Mouse (Mus musculus): ENCODE measurements around the gene Xpo5. TPM values are rescaled to one million over a fixed set of nuclear protein-coding genes. Genes with fewer than 3 reads are reported as not detected.

The Xpo5 gene
- total and polyA plus RNA-seq, 2 experiments from 2014 or later, result 11.7 to 28.9 TPM

DNA sequence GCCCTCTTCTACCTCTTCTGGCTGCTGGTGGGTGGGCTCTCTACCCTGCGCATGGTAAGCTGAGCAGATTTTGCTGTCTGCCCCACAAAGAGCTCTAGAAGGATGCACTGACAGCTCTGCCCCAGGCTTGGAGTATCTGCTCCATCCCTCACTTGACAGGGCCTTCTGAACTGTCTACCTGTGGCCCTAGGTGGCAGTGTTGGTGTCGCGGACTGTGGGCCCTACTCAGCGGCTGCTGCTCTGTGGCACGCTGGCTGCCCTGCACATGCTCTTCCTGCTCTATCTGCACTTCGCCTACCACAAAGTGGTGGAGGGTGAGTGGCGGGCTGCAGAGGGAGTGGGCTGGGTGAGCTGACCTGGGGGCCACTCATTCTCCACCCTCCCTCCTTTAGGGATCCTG, 48.6 kb downstream of the Xpo5 start:
- Histone ChIP-seq H3K4me2 (ENCODE audit: low read depth, low read length) (no peak overlapping the region), H3K4me3 (ENCODE audit: low read depth, low read length) (no peak overlapping the region), H3K4me1 (ENCODE audit: control insufficient read depth, insufficient read depth) (peaks cover 22% of the 10 kb centered on the region), H3K9ac (replicated peaks; ENCODE audit: low read depth, low read length) (no peak overlapping the region), H3K27ac (ENCODE audit: low read depth) (no peak overlapping the region), H3K36me3 (replicated peaks; ENCODE audit: control insufficient read depth, insufficient read depth, low read length) (peaks cover 31% of the 10 kb centered on the region), H3K27me3 (ENCODE audit: control insufficient read depth, insufficient read depth, low read length) (peaks cover 15% of the 10 kb centered on the region), H3K9me3 (replicated peaks; ENCODE audit: control insufficient read depth, low read length) (no peaks in the 10 kb centered on the region)
- ATAC-seq (ENCODE audit: insufficient read depth, low read depth) (no peak), DNase-seq (ENCODE audit: low spot score) (no peak)
- TF ChIP-seq EP300 (IDR thresholded peaks at IDR 0.05; ENCODE audit: low read depth), result no peak
- no peak for TF ChIP-seq CTCF (IDR thresholded peaks at IDR 0.05; ENCODE audit: low read depth)
- 71% methylated on average over 7 of the region's 7 CpGs for WGBS

DNA sequence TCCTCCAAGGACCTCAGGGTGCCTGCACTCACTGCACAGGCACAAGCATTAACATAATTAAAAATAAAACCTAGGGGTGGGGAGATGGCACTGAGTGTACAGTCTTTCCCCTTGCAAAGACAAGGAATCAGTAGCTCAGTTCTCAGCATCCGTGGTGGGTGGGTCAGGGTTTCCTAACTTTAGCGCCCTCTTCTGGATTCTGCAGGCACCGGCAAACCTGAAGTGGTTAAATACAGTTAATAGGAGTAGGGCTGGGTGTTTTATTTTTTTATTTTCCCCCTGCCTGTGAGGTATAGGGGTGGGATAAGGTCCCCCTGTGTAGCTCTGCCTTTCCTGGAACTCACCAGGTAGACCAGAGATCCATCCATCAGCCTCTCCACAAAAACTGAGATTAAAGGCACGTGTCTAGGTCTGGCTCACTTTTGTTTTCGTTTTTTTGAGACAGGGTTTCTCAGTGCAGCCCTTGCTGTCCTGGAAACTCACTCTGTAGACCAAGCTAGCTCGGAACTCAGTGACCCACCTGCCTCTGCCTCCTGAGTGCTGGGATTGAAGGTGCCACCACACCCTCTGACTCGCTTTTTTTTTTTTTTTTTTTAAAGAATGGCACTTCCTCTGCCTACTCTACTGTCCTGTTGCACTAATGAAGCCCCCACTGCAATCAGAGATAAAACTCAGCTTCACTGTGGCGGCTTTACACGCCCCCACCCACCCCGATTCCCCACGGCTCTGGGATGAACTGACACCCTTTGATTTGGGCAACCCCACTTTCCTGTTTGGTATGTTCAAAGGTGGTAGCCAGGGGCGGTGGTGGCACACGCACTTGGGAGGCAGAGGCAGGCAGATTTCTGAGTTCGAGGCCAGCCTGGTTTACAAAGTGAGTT, 50.2 kb downstream of the Xpo5 start:
- Histone ChIP-seq H3K4me3 (ENCODE audit: low read depth, low read length) (peak overlapping the region; percentile 72; the same call in 1 of the 2 replicates), H3K36me3 (replicated peaks; ENCODE audit: control insufficient read depth, insufficient read depth, low read length) (peaks cover 37% of the 10 kb centered on the region), H3K4me1 (ENCODE audit: control insufficient read depth, insufficient read depth) (peaks cover 15% of the 10 kb centered on the region), H3K9me3 (replicated peaks; ENCODE audit: control insufficient read depth, low read length) (no peaks in the 10 kb centered on the region), H3K27me3 (ENCODE audit: control insufficient read depth, insufficient read depth, low read length) (peaks cover 15% of the 10 kb centered on the region), H3K27ac (ENCODE audit: low read depth) (no peak overlapping the region), H3K9ac (replicated peaks; ENCODE audit: low read depth, low read length) (no peak overlapping the region), H3K4me2 (ENCODE audit: low read depth, low read length) (peak overlapping the region; percentile 100)
- TF ChIP-seq EP300 (IDR thresholded peaks at IDR 0.05; ENCODE audit: low read depth), result no peak
- peak; percentile 38; the same call in 1 of the 2 replicates for TF ChIP-seq CTCF (IDR thresholded peaks at IDR 0.05; ENCODE audit: low read depth)
- no peak for ATAC-seq (ENCODE audit: insufficient read depth, low read depth)
- DNase-seq (ENCODE audit: low spot score), result no peak
- 52% methylated on average over 14 of the region's 14 CpGs for WGBS

DNA sequence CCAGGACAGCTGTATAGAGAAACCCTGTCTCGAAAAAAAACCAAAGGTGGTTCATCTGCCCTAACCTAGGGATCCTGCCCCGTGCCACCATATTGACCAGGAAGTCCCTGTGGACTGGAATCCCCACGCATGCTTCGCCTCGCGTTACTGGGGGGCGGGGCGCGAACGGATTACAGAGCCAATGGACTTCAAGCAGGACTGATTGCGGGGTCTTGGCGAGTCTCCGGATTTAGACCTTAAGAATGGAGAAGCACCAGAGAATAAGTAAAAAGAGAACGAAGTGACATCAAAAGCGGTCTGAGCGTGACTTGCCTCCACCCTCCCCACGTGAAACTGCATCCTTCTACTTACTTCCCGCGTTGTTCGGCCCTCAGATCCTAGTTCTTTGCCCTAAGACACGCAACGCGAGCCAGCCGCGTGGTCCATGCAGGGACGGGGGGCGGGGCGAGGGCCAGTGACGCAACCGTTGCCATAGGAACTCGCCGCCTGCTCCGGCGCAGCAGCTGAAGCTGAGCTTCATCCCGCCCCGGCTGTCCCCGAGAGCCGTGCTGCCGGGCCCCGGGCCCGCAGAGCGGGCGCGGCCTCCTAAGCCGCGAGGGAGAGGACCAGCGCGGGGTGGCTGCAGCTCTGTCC, 51.0 kb downstream of the Xpo5 start, which contains the start of gene Lrrc73:
Lrrc73 (plus strand) TSS at position 80 of the 633 bp plus-strand sequence.
- H3K4me2 ChIP-seq (ENCODE audit: low read depth, low read length), result peak within 1 kb of the TSS; percentile 100
- peaks cover 44% of the 10 kb centered on the region for H3K36me3 ChIP-seq (replicated peaks; ENCODE audit: control insufficient read depth, insufficient read depth, low read length)
- TF ChIP-seq CTCF (IDR thresholded peaks at IDR 0.05; ENCODE audit: low read depth) (no peak), EP300 (IDR thresholded peaks at IDR 0.05; ENCODE audit: low read depth) (no peak)
- 3% methylated on average over 48 of the region's 48 CpGs for WGBS
- peak; percentile 79 for ATAC-seq (ENCODE audit: insufficient read depth, low read depth)
- peak within 1 kb of the TSS; percentile 42; the same call in 1 of the 2 replicates for H3K9ac ChIP-seq (replicated peaks; ENCODE audit: low read depth, low read length)
- peak within 1 kb of the TSS; percentile 72 for H3K4me3 ChIP-seq (ENCODE audit: low read depth, low read length)
- DNase-seq (ENCODE audit: low spot score), result peak; percentile 75
- no peak within 1 kb of the TSS for H3K27ac ChIP-seq (ENCODE audit: low read depth)
- peaks cover 15% of the 10 kb centered on the region for H3K4me1 ChIP-seq (ENCODE audit: control insufficient read depth, insufficient read depth)
- peaks cover 15% of the 10 kb centered on the region for H3K27me3 ChIP-seq (ENCODE audit: control insufficient read depth, insufficient read depth, low read length)
- no peaks in the 10 kb centered on the region for H3K9me3 ChIP-seq (replicated peaks; ENCODE audit: control insufficient read depth, low read length)

DNA sequence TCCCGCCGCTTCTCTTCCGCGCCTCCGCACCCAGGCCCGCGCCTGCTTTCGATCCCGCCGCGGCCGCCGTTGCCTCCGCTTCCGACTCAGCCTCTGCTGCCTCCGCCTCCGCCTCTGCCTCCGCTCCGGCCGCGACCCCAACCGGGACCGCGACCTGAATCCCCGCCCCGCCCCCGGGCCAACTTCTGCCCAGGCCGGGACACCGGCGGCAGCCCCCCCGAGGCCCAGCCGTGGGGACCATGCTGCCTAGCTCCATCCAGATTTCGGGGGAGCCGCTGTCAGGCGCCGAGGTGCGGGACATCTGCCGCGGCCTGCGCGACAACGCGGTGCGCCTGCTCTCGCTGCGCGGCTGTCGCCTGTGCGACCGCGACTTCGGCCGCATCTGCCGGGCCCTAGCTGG, 51.5 kb downstream of the Xpo5 start:
- TF ChIP-seq EP300 (IDR thresholded peaks at IDR 0.05; ENCODE audit: low read depth) (no peak), CTCF (IDR thresholded peaks at IDR 0.05; ENCODE audit: low read depth) (no peak)
- Histone ChIP-seq H3K36me3 (replicated peaks; ENCODE audit: control insufficient read depth, insufficient read depth, low read length) (peaks cover 50% of the 10 kb centered on the region), H3K4me3 (ENCODE audit: low read depth, low read length) (peak overlapping the region; percentile 72), H3K27me3 (ENCODE audit: control insufficient read depth, insufficient read depth, low read length) (peaks cover 15% of the 10 kb centered on the region), H3K9ac (replicated peaks; ENCODE audit: low read depth, low read length) (peak overlapping the region; percentile 42; the same call in 1 of the 2 replicates), H3K27ac (ENCODE audit: low read depth) (no peak overlapping the region), H3K4me2 (ENCODE audit: low read depth, low read length) (peak overlapping the region; percentile 100), H3K4me1 (ENCODE audit: control insufficient read depth, insufficient read depth) (peaks cover 13% of the 10 kb centered on the region), H3K9me3 (replicated peaks; ENCODE audit: control insufficient read depth, low read length) (no peaks in the 10 kb centered on the region)
- WGBS, result 1% methylated on average over 47 of the region's 54 CpGs
- ATAC-seq (ENCODE audit: insufficient read depth, low read depth) (peak; percentile 9; the same call in 1 of the 2 replicates), DNase-seq (ENCODE audit: low spot score) (no peak)

DNA sequence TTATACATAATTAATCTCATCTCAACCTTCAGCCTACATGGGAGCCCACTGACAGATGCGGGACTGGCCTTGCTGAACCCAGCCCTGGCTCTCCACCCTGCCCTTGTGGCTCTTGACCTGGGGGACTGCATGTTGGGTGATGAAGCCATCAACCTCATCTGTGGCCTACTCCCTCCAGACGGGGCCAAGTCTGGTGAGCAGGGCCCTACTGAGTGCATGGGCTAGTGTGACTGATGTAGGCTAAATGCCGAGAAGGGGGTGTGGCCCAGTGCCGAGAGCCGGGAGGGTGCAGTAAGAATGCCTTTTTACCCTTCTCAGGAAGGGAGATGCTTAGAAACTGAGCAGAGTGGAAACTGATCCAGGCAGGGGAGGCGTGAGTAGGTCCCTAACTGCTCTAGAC, 52.6 kb downstream of the Xpo5 start:
- TF ChIP-seq EP300 (IDR thresholded peaks at IDR 0.05; ENCODE audit: low read depth), result no peak
- no peak for TF ChIP-seq CTCF (IDR thresholded peaks at IDR 0.05; ENCODE audit: low read depth)
- WGBS, result 31% methylated on average over 6 of the region's 6 CpGs
- Histone ChIP-seq H3K27ac (ENCODE audit: low read depth) (no peak overlapping the region), H3K4me2 (ENCODE audit: low read depth, low read length) (no peak overlapping the region), H3K4me3 (ENCODE audit: low read depth, low read length) (no peak overlapping the region), H3K27me3 (ENCODE audit: control insufficient read depth, insufficient read depth, low read length) (peaks cover 15% of the 10 kb centered on the region), H3K36me3 (replicated peaks; ENCODE audit: control insufficient read depth, insufficient read depth, low read length) (peaks cover 50% of the 10 kb centered on the region), H3K4me1 (ENCODE audit: control insufficient read depth, insufficient read depth) (peaks cover 11% of the 10 kb centered on the region), H3K9me3 (replicated peaks; ENCODE audit: control insufficient read depth, low read length) (no peaks in the 10 kb centered on the region), H3K9ac (replicated peaks; ENCODE audit: low read depth, low read length) (no peak overlapping the region)
- no peak for ATAC-seq (ENCODE audit: insufficient read depth, low read depth)
- DNase-seq (ENCODE audit: low spot score), result no peak

Measured in heart, postnatal 0 days (tissue).